Mouse (Mus musculus) myocyte (in vitro differentiated cells): Measurements from ENCODE around the gene 9630041A04Rik. TPM values are rescaled to one million over a fixed set of nuclear protein-coding genes. Genes with fewer than 3 reads are reported as not detected.

Experiments used
- H3K27me3 ChIP-seq: one replicate; pipeline ENCODE4 v1.6.1; 2011; ENCODE audit not compliant: control insufficient read depth, insufficient read depth, insufficient read length
- H3K36me3 ChIP-seq: one replicate; pipeline ENCODE4 v1.6.1; 2011; ENCODE audit not compliant: control insufficient read depth, insufficient read depth
- H3K4me2 ChIP-seq: one replicate; pipeline ENCODE4 v1.6.1; 2011; ENCODE audit warnings: low read depth, control low read depth
- H3K4me3 ChIP-seq: one replicate; pipeline ENCODE4 v1.5.1; 2011; ENCODE audit warnings: mild to moderate bottlenecking, control low read depth, moderate library complexity
- H3K79me2 ChIP-seq: one replicate; pipeline ENCODE4 v1.6.1; 2011; ENCODE audit not compliant: control insufficient read depth, insufficient read depth
- H3ac ChIP-seq: one replicate; pipeline ENCODE4 v1.6.1; 2011; ENCODE audit not compliant: control insufficient read depth, insufficient read length
- CEBPB ChIP-seq: IDR thresholded peaks from 2 replicates; pipeline ENCODE4 v1.6.1; 2011; ENCODE audit warnings: mild to moderate bottlenecking, moderate library complexity; ENCODE audit not compliant: poor library complexity, insufficient read depth, severe bottlenecking
- E2F4 ChIP-seq: IDR thresholded peaks from one replicate; pipeline ENCODE4 v1.6.1; 2011; ENCODE audit warnings: mild to moderate bottlenecking, control low read depth, moderate library complexity; ENCODE audit not compliant: insufficient read depth
- MAX ChIP-seq: IDR thresholded peaks from one replicate; pipeline ENCODE4 v1.6.1; 2011; ENCODE audit warnings: low read depth, mild to moderate bottlenecking, control low read depth
- MYOD1 ChIP-seq, 3 experiments: IDR thresholded peaks; one replicate each; pipeline ENCODE4 v1.6.1; 2011; ENCODE audit warnings: control low read depth in 2 of 3, low read depth in 2 of 3, mild to moderate bottlenecking in 2 of 3, moderate library complexity in 1 of 3; ENCODE audit not compliant: insufficient read length in 2 of 3, control insufficient read depth in 1 of 3
- MYOG ChIP-seq, 3 experiments: IDR thresholded peaks; one replicate each; pipeline ENCODE4 v1.6.1; 2011; ENCODE audit warnings: control low read depth in 2 of 3, low read depth in 2 of 3, mild to moderate bottlenecking in 2 of 3; ENCODE audit not compliant: insufficient read length in 2 of 3, control insufficient read depth in 1 of 3, insufficient read depth in 1 of 3
- POLR2A ChIP-seq: IDR thresholded peaks from one replicate; pipeline ENCODE4 v1.6.1; 2011; ENCODE audit warnings: low read depth, mild to moderate bottlenecking, control low read depth, moderate library complexity; ENCODE audit not compliant: insufficient read length
- POLR2AphosphoS2 ChIP-seq: IDR thresholded peaks from one replicate; pipeline ENCODE4 v1.6.1; 2011; ENCODE audit warnings: low read depth, control low read depth; ENCODE audit not compliant: insufficient read length
- REST ChIP-seq: IDR thresholded peaks from one replicate; pipeline ENCODE4 v1.6.1; 2011; ENCODE audit warnings: mild to moderate bottlenecking, control low read depth, moderate library complexity; ENCODE audit not compliant: insufficient read depth, insufficient read length
- SRF ChIP-seq: IDR thresholded peaks from one replicate; pipeline ENCODE4 v1.6.1; 2011; ENCODE audit warnings: low read depth; ENCODE audit not compliant: control insufficient read depth, insufficient read length
- TCF12 ChIP-seq: IDR thresholded peaks from one replicate; pipeline ENCODE4 v1.6.1; 2011; ENCODE audit warnings: mild to moderate bottlenecking, control low read depth; ENCODE audit not compliant: poor library complexity, insufficient read depth, severe bottlenecking
- TCF3 ChIP-seq: IDR thresholded peaks from one replicate; pipeline ENCODE4 v1.6.1; 2011; ENCODE audit warnings: low read depth, control low read depth; ENCODE audit not compliant: insufficient read length
- USF1 ChIP-seq: IDR thresholded peaks from one replicate; pipeline ENCODE4 v1.6.1; 2011; ENCODE audit warnings: low read depth, mild to moderate bottlenecking, control low read depth, moderate library complexity
- polyA plus RNA-seq: library from polyadenylated mRNA; unstranded; fragments of >200 nt; fragmentation: generic; extraction: Trizol; gene quantifications from one replicate; pipeline ENCODE4 v1.2.1, GENCODE M21; 2012; ENCODE audit warnings: missing spikeins

9630041A04Rik gene
- polyA plus RNA-seq, 1 experiment = not detected

GRCm38 (mm10) chr9:101982378-101982777 is 120.7 kb downstream of the 9630041A04Rik start:
- Histone ChIP-seq H3K79me2 (no peaks in the 10 kb centered on the region), H3K4me3 (no peak overlapping the region), H3K4me2 (no peak overlapping the region), H3K36me3 (no peaks in the 10 kb centered on the region), H3ac (no peak overlapping the region), H3K27me3 (no peaks in the 10 kb centered on the region)
- TF ChIP-seq MYOG (IDR thresholded peaks at IDR 0.05; ENCODE audit: control insufficient read depth in 1 of 3, insufficient read depth in 1 of 3, insufficient read length in 2 of 3, low read depth in 2 of 3) (no peak), SRF (no peak), POLR2A (no peak), MYOD1 (IDR thresholded peaks at IDR 0.05; ENCODE audit: control insufficient read depth in 1 of 3, insufficient read length in 2 of 3, low read depth in 2 of 3) (no peak)

DNA sequence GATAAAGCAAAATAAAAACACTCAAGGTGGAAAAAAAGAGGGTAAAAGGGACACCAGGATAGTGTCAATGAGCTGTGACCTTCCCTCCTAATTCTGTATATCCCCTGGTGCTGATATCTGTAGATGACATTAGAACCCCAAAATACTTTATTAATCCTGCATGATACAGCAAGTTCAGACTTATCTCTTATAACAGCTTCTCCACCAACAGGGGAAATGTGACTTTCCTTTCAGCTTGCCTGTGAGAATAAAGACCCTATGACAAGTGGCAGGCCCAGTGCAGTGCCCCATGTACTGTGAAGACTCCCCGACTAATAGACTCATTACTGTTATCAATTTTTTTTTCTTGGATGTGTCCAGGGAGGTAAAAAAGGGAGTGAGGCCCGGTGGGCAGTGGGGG is 125.3 kb downstream of the 9630041A04Rik start:
- Histone ChIP-seq H3K36me3 (no peaks in the 10 kb centered on the region), H3K4me2 (no peak overlapping the region), H3K4me3 (no peak overlapping the region), H3K79me2 (no peaks in the 10 kb centered on the region), H3ac (no peak overlapping the region), H3K27me3 (no peaks in the 10 kb centered on the region)
- TF ChIP-seq REST = no peak
- TF ChIP-seq MYOD1 (IDR thresholded peaks at IDR 0.05; ENCODE audit: control insufficient read depth in 1 of 3, insufficient read length in 2 of 3, low read depth in 2 of 3) = no peak
- TF ChIP-seq POLR2A = no peak
- TF ChIP-seq SRF = no peak
- TF ChIP-seq CEBPB = no peak
- TF ChIP-seq TCF12 = no peak
- TF ChIP-seq MYOG (IDR thresholded peaks at IDR 0.05; ENCODE audit: control insufficient read depth in 1 of 3, insufficient read depth in 1 of 3, insufficient read length in 2 of 3, low read depth in 2 of 3) = no peak
- no peak for TF ChIP-seq MAX
- no peak for TF ChIP-seq POLR2AphosphoS2
- no peak for TF ChIP-seq TCF3

DNA sequence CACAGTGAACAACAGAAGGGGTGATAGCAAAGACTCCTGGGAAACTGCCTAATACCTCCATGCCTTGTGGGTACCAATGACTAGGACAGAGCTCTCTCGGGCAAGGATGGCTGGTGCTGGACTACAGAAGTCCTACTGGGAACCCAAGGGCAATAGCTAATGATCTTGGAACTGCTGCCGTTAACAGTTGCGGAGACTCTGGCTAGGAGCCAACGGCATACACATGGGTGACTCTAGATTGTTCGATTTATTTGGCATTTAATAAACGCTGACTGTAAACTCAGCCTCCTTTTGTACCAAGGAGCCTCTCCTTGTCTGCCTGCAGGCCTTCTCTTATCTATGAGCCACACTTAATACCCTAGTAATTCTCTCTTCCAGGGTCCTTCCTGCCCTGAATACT is 128.4 kb downstream of the 9630041A04Rik start:
- Histone ChIP-seq H3K36me3 (no peaks in the 10 kb centered on the region), H3K79me2 (no peaks in the 10 kb centered on the region), H3K4me3 (no peak overlapping the region), H3K4me2 (no peak overlapping the region), H3K27me3 (no peaks in the 10 kb centered on the region), H3ac (no peak overlapping the region)
- TF ChIP-seq POLR2AphosphoS2 (no peak), USF1 (no peak), TCF12 (no peak), MYOG (IDR thresholded peaks at IDR 0.05; ENCODE audit: control insufficient read depth in 1 of 3, insufficient read depth in 1 of 3, insufficient read length in 2 of 3, low read depth in 2 of 3) (no peak), REST (no peak), MYOD1 (IDR thresholded peaks at IDR 0.05; ENCODE audit: control insufficient read depth in 1 of 3, insufficient read length in 2 of 3, low read depth in 2 of 3) (no peak), POLR2A (no peak)

- TF ChIP-seq REST = no peak
- no peak for TF ChIP-seq E2F4
- TF ChIP-seq POLR2A = no peak
- TF ChIP-seq TCF12 = no peak
- no peak for TF ChIP-seq CEBPB
- no peak for TF ChIP-seq SRF
- no peak for TF ChIP-seq TCF3
- TF ChIP-seq MYOG (IDR thresholded peaks at IDR 0.05; ENCODE audit: control insufficient read depth in 1 of 3, insufficient read depth in 1 of 3, insufficient read length in 2 of 3, low read depth in 2 of 3) = no peak
- TF ChIP-seq POLR2AphosphoS2 = no peak
- no peak for TF ChIP-seq MYOD1 (IDR thresholded peaks at IDR 0.05; ENCODE audit: control insufficient read depth in 1 of 3, insufficient read length in 2 of 3, low read depth in 2 of 3)
- no peak for TF ChIP-seq USF1
- TF ChIP-seq MAX = no peak
- no peaks in the 10 kb centered on the region for H3K79me2 ChIP-seq
- no peaks in the 10 kb centered on the region for H3K27me3 ChIP-seq
- H3ac ChIP-seq = no peak overlapping the region
- no peak overlapping the region for H3K4me2 ChIP-seq
- no peak overlapping the region for H3K4me3 ChIP-seq
- H3K36me3 ChIP-seq = no peaks in the 10 kb centered on the region
Observed at GRCm38 (mm10) chr9:101990836-101991235, 129.2 kb downstream of the 9630041A04Rik start.
